Mouse (Mus musculus) MEL (cell line): Measurements from ENCODE around the gene Col15a1. TPM values are rescaled to one million over a fixed set of nuclear protein-coding genes. Genes with fewer than 3 reads are reported as not detected.

Experiments
- DNase-seq: peaks from one replicate; pipeline ENCODE4 v3.0.0; 2011; ENCODE audit warnings: low read depth, low spot score
- H3K27ac ChIP-seq: 2 replicates; pipeline ENCODE4 v1.5.1; 2012; ENCODE audit warnings: low read depth, mild to moderate bottlenecking, control low read depth, low read length, moderate library complexity; ENCODE audit not compliant: control insufficient read depth
- H3K27me3 ChIP-seq, 2 experiments: fragments of 150-350 bp in 1 of 2; sonication (generic) in 1 of 2; 2 replicates each; pipeline ENCODE4 v1.6.1; 2012; ENCODE audit warnings: low read length in 2 of 2, mild to moderate bottlenecking in 2 of 2, improper control_type of control experiment in 1 of 2, moderate library complexity in 1 of 2; ENCODE audit not compliant: insufficient read depth in 2 of 2, control insufficient read depth in 1 of 2
- H3K36me3 ChIP-seq, 2 experiments: 2 replicates each; pipeline ENCODE4 v1.6.1; 2012 to 2014; ENCODE audit warnings: low read length in 2 of 2, improper control_type of control experiment in 1 of 2, inconsistent platforms in 1 of 2, mild to moderate bottlenecking in 1 of 2; ENCODE audit not compliant: insufficient read depth in 2 of 2, control insufficient read depth in 1 of 2
- H3K4me1 ChIP-seq, 2 experiments: fragments of 150-350 bp in 1 of 2; sonication (generic) in 1 of 2; 2 replicates each; pipeline ENCODE4 v1.6.1; 2012; ENCODE audit warnings: low read length in 2 of 2, improper control_type of control experiment in 1 of 2, mild to moderate bottlenecking in 1 of 2; ENCODE audit not compliant: insufficient read depth in 2 of 2, control insufficient read depth in 1 of 2
- H3K4me3 ChIP-seq, 2 experiments: fragments of 150-350 bp in 1 of 2; sonication (generic) in 1 of 2; 2 replicates each; pipeline ENCODE4 v1.5.1; 2012; ENCODE audit warnings: low read depth in 2 of 2, low read length in 2 of 2, mild to moderate bottlenecking in 2 of 2, moderate library complexity in 2 of 2, control low read depth in 1 of 2, improper control_type of control experiment in 1 of 2; ENCODE audit not compliant: control insufficient read depth in 1 of 2, insufficient read depth in 1 of 2
- H3K79me2 ChIP-seq: 2 replicates; pipeline ENCODE4 v1.6.1; 2012; ENCODE audit warnings: mild to moderate bottlenecking, low read length, moderate library complexity; ENCODE audit not compliant: control insufficient read depth, poor library complexity, insufficient read depth
- H3K9ac ChIP-seq: 2 replicates; pipeline ENCODE4 v1.6.1; 2012; ENCODE audit warnings: low read depth, mild to moderate bottlenecking, control low read depth, low read length, moderate library complexity; ENCODE audit not compliant: control insufficient read depth, poor library complexity, severe bottlenecking
- H3K9me3 ChIP-seq: fragments of 150-350 bp; sonication (generic); replicated peaks from 2 replicates; pipeline ENCODE4 v1.6.1; 2012; ENCODE audit warnings: mild to moderate bottlenecking, low read length, improper control_type of control experiment, moderate library complexity; ENCODE audit not compliant: insufficient read depth
- BHLHE40 ChIP-seq: IDR thresholded peaks from 2 replicates; pipeline ENCODE4 v1.6.1; 2012; ENCODE audit warnings: low read depth, mild to moderate bottlenecking, inconsistent platforms, low read length, improper control_type of control experiment, borderline replicate concordance
- CHD1 ChIP-seq: IDR thresholded peaks from 2 replicates; pipeline ENCODE4 v1.6.1; 2012; ENCODE audit warnings: low read depth, mild to moderate bottlenecking, inconsistent platforms, low read length, improper control_type of control experiment
- CHD2 ChIP-seq: IDR thresholded peaks from 2 replicates; pipeline ENCODE4 v1.6.1; 2011; ENCODE audit warnings: low read length, improper control_type of control experiment
- CTCF ChIP-seq, 3 experiments: IDR thresholded peaks in 2 of 3; conservative IDR thresholded peaks in 1 of 3; 2 replicates each; pipeline ENCODE4 v1.5.1; 2011 to 2012; ENCODE audit warnings: low read length in 3 of 3, low read depth in 2 of 3, mild to moderate bottlenecking in 2 of 3, improper control_type of control experiment in 1 of 3, inconsistent platforms in 1 of 3, mixed read lengths in 1 of 3, moderate library complexity in 1 of 3; ENCODE audit not compliant: control insufficient read depth in 1 of 3, insufficient read depth in 1 of 3, poor library complexity in 1 of 3, severe bottlenecking in 1 of 3
- EP300 ChIP-seq, 2 experiments: IDR thresholded peaks; 2 replicates each; pipeline ENCODE4 v1.6.1; 2011; ENCODE audit warnings: improper control_type of control experiment in 2 of 2, low read length in 2 of 2, low read depth in 1 of 2, mild to moderate bottlenecking in 1 of 2
- ETS1 ChIP-seq: IDR thresholded peaks from 2 replicates; pipeline ENCODE4 v1.6.1; 2012; ENCODE audit warnings: low read depth, mild to moderate bottlenecking, inconsistent platforms, low read length, improper control_type of control experiment, moderate library complexity
- GATA1 ChIP-seq: IDR thresholded peaks from 2 replicates; pipeline ENCODE4 v1.6.1; 2011; ENCODE audit warnings: low read depth, low read length, improper control_type of control experiment
- JUND ChIP-seq: IDR thresholded peaks from 2 replicates; pipeline ENCODE4 v1.6.1; 2011; ENCODE audit warnings: low read depth, mild to moderate bottlenecking, improper control_type of control experiment, low read length
- KAT2A ChIP-seq: conservative IDR thresholded peaks from 2 replicates; pipeline ENCODE4 v1.6.1; 2012; ENCODE audit warnings: low read depth, low read length, improper control_type of control experiment, inconsistent platforms
- MAFK ChIP-seq: IDR thresholded peaks from 2 replicates; pipeline ENCODE4 v1.6.1; 2011; ENCODE audit warnings: low read depth, mild to moderate bottlenecking, low read length, improper control_type of control experiment, borderline replicate concordance
- MYB ChIP-seq: IDR thresholded peaks from 2 replicates; pipeline ENCODE4 v1.6.1; 2011; ENCODE audit warnings: mild to moderate bottlenecking, low read depth, low read length, improper control_type of control experiment
- MYC ChIP-seq: IDR thresholded peaks from 2 replicates; pipeline ENCODE4 v1.6.1; 2011; ENCODE audit warnings: low read depth, mild to moderate bottlenecking, low read length, improper control_type of control experiment, moderate library complexity
- POLR2A ChIP-seq, 2 experiments: IDR thresholded peaks; 2 replicates each; pipeline ENCODE4 v1.6.1; 2011 to 2012; ENCODE audit warnings: low read length in 2 of 2, mild to moderate bottlenecking in 2 of 2, control low read depth in 1 of 2, improper control_type of control experiment in 1 of 2, low read depth in 1 of 2, moderate library complexity in 1 of 2; ENCODE audit not compliant: control insufficient read depth in 1 of 2, insufficient read depth in 1 of 2, poor library complexity in 1 of 2
- POLR2AphosphoS2 ChIP-seq: IDR thresholded peaks from 2 replicates; pipeline ENCODE4 v1.6.1; 2011; ENCODE audit warnings: low read length, improper control_type of control experiment
- RCOR1 ChIP-seq: IDR thresholded peaks from 2 replicates; pipeline ENCODE4 v1.6.1; 2012; ENCODE audit warnings: low read depth, mild to moderate bottlenecking, inconsistent platforms, low read length, improper control_type of control experiment
- SIN3A ChIP-seq: IDR thresholded peaks from 2 replicates; pipeline ENCODE4 v1.6.1; 2012; ENCODE audit warnings: low read length, improper control_type of control experiment, inconsistent platforms
- UBTF ChIP-seq: IDR thresholded peaks from 2 replicates; pipeline ENCODE4 v1.6.1; 2012; ENCODE audit warnings: low read depth, mild to moderate bottlenecking, inconsistent platforms, low read length, improper control_type of control experiment, moderate library complexity, borderline replicate concordance; ENCODE audit not compliant: insufficient read depth
- USF1 ChIP-seq: IDR thresholded peaks from 2 replicates; pipeline ENCODE4 v1.6.1; 2014; ENCODE audit warnings: low read depth, mild to moderate bottlenecking, inconsistent platforms, low read length, improper control_type of control experiment, moderate library complexity
- USF2 ChIP-seq, 2 experiments: IDR thresholded peaks; 2 replicates each; pipeline ENCODE4 v1.6.1; 2011 to 2012; ENCODE audit warnings: improper control_type of control experiment in 2 of 2, low read length in 2 of 2, borderline replicate concordance in 1 of 2, inconsistent platforms in 1 of 2, low read depth in 1 of 2, mild to moderate bottlenecking in 1 of 2; ENCODE audit not compliant: insufficient read depth in 1 of 2
- ZNF384 ChIP-seq: IDR thresholded peaks from 2 replicates; pipeline ENCODE4 v1.6.1; 2012; ENCODE audit warnings: low read depth, mild to moderate bottlenecking, inconsistent platforms, low read length, improper control_type of control experiment
- polyA plus RNA-seq, 2 experiments: library from polyadenylated mRNA; stranded (reverse) in 1 of 2; unstranded in 1 of 2; fragments of >175 nt in 1 of 2; fragments of >200 nt in 1 of 2; gene quantifications; 2 replicates each; pipeline versions ENCODE4 v1.2.1 to v1.2.4; 2012; ENCODE audit warnings: low replicate concordance in 2 of 2, low read depth in 1 of 2; ENCODE audit not compliant: insufficient read length in 2 of 2, insufficient read depth in 1 of 2, missing spikeins in 1 of 2
- total RNA-seq: library from RNA; depleted of rRNA; stranded (reverse); fragments of 300-350 nt; gene quantifications from 2 replicates; pipeline ENCODE4 v1.2.3, GENCODE M21; 2012

Col15a1 gene
- total and polyA plus RNA-seq, 3 experiments = 2.2 to 2.6 TPM; not detected in 1

GRCm38 (mm10) chr4:47208421-47208991 lies 545 bp downstream of the Col15a1 start:
- Histone ChIP-seq H3K9me3 (no peaks in the 10 kb centered on the region), H3K9ac (no peak overlapping the region), H3K4me3 (no peak overlapping the region), H3K4me1 (no peaks in the 10 kb centered on the region), H3K36me3 (no peaks in the 10 kb centered on the region), H3K27ac (no peak overlapping the region), H3K27me3 (peaks cover 0 to 2% of the 10 kb centered on the region in 2 experiments; a peak in 1 of 4 replicates), H3K79me2 (no peaks in the 10 kb centered on the region)
- no peak for DNase-seq
- TF ChIP-seq UBTF (no peak), JUND (no peak), ZNF384 (no peak), CHD2 (no peak), POLR2AphosphoS2 (no peak), MYB (no peak), GATA1 (no peak), MYC (no peak), MAFK (no peak), RCOR1 (no peak), KAT2A (no peak), EP300 (IDR thresholded peaks at IDR 0.05; ENCODE audit: low read depth in 1 of 2, low read length in 2 of 2) (no peak), ETS1 (no peak), POLR2A (IDR thresholded peaks at IDR 0.05; ENCODE audit: control insufficient read depth in 1 of 2, insufficient read depth in 1 of 2, low read depth in 1 of 2, low read length in 2 of 2, poor library complexity in 1 of 2) (no peak), BHLHE40 (no peak), CTCF (IDR thresholded peaks at IDR 0.05 in 2 of 3, conservative IDR thresholded peaks at IDR 0.05 in 1 of 3; ENCODE audit: control insufficient read depth in 1 of 3, insufficient read depth in 1 of 3, low read depth in 2 of 3, low read length in 3 of 3, poor library complexity in 1 of 3, severe bottlenecking in 1 of 3) (no peak), CHD1 (no peak), USF1 (no peak)

- Histone ChIP-seq H3K79me2 (no peaks in the 10 kb centered on the region), H3K4me3 (no peak overlapping the region), H3K27ac (no peak overlapping the region), H3K9me3 (no peaks in the 10 kb centered on the region), H3K27me3 (peaks cover 0 to 2% of the 10 kb centered on the region in 2 experiments; a peak in 2 of 4 replicates), H3K9ac (no peak overlapping the region), H3K4me1 (no peaks in the 10 kb centered on the region), H3K36me3 (no peaks in the 10 kb centered on the region)
- TF ChIP-seq ZNF384 (no peak), UBTF (no peak), POLR2A (IDR thresholded peaks at IDR 0.05; ENCODE audit: control insufficient read depth in 1 of 2, insufficient read depth in 1 of 2, low read depth in 1 of 2, low read length in 2 of 2, poor library complexity in 1 of 2) (no peak), KAT2A (no peak), SIN3A (no peak), USF2 (IDR thresholded peaks at IDR 0.05; ENCODE audit: borderline replicate concordance in 1 of 2, insufficient read depth in 1 of 2, low read depth in 1 of 2, low read length in 2 of 2) (no peak), EP300 (IDR thresholded peaks at IDR 0.05; ENCODE audit: low read depth in 1 of 2, low read length in 2 of 2) (no peak), MYC (no peak), RCOR1 (no peak)
- DNase-seq = no peak
Measured at GRCm38 (mm10) chr4:47209466-47209865, 1.5 kb downstream of the Col15a1 start.
